Mouse (Mus musculus): ENCODE results near the gene Olfr1368.

DNA sequence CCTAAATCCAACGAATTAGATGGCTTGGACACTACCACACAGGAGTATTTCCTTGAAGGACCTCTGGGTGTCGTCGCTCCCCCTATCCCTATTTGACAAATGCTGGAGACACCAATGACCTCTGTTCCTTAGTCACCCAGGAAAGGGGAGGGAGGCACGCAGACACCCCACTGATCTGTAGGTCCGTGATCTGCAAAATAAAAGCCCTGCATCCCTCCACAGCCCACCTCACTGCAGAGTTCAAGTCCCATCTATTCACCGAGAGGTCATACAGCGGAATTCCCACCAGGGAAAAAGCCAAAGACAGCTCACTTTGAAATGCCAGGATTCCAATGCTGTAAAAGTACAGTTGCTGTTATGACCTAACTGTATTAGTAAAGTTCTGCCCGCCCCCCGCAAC is 12.4 kb upstream of the Olfr1368 start:
- TF ChIP-seq CTCF (IDR thresholded peaks at IDR 0.05; ENCODE audit: low read depth) (no peak), EP300 (optimal IDR thresholded peaks at IDR 0.05) (no peak)

All from stomach, postnatal 0 days (tissue).